ENCODE assay signal across 25 mouse cellular contexts in the genomic region with DNA sequence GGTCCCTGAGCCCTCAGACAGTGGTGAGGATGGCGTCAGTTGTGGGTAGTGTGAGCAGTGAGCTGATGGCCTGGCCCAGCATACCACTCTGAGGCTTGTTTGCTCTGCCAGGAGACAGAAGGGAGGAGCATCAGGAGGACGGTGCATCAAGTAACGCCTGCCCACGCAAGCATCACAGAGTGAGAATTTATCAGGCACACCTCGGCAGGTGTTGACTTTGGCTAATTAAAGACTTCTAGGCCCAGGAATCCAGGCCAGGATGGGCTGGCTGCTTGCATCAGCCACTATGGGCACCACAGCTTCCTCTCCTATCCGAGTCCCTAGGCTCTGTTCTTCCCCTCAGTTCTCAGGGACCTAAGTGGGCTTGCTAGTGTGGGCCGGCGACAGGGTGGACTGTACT. TPM values are rescaled to one million over a fixed set of nuclear protein-coding genes. Genes with fewer than 3 reads are reported as not detected.
"Had no signal": no experiment of that assay in that cellular context is flagged by ENCODE, and none has a peak within 500 bp of the region (broad histone marks: within the 10 kb centered on the region; RNA-seq: fewer than 3 reads in every experiment).

No protein-coding gene starts in this region.

- H3K27ac ChIP-seq: kidney, embryonic 15.5 days; limb, embryonic 10.5 days; limb, embryonic 13.5 days; liver, embryonic 12.5 days; liver, embryonic 15.5 days; midbrain, embryonic 12.5 days; midbrain, embryonic 15.5 days; neural tube, embryonic 13.5 days; stomach, embryonic 15.5 days had no signal

- H3K9me3 ChIP-seq: kidney, embryonic 15.5 days; limb, embryonic 10.5 days; limb, embryonic 13.5 days; liver, embryonic 12.5 days; liver, embryonic 15.5 days; midbrain, embryonic 12.5 days; midbrain, embryonic 15.5 days; neural tube, embryonic 13.5 days; stomach, embryonic 15.5 days had no signal

- H3K4me3 ChIP-seq: kidney, embryonic 15.5 days; limb, embryonic 10.5 days; limb, embryonic 13.5 days; liver, embryonic 12.5 days; liver, embryonic 15.5 days; midbrain, embryonic 12.5 days; midbrain, embryonic 15.5 days; myocyte; neural tube, embryonic 13.5 days; stomach, embryonic 15.5 days had no signal

- H3K4me2 ChIP-seq: kidney, embryonic 15.5 days; limb, embryonic 13.5 days; liver, embryonic 12.5 days; liver, embryonic 15.5 days; midbrain, embryonic 12.5 days; midbrain, embryonic 15.5 days; neural tube, embryonic 13.5 days; stomach, embryonic 15.5 days had no signal

- H3K9ac ChIP-seq: kidney, embryonic 15.5 days; limb, embryonic 13.5 days; liver, embryonic 12.5 days; liver, embryonic 15.5 days; midbrain, embryonic 12.5 days; midbrain, embryonic 15.5 days; neural tube, embryonic 13.5 days; stomach, embryonic 15.5 days had no signal

- DNase-seq: kidney, adult 8-10 months; kidney, postnatal 10 days; kidney, postnatal 36 days; lung, adult 2 months; lung, postnatal 14 days; retina, postnatal 1 day; right cerebral cortex, postnatal 25 days; spleen, adult 18-20 months; thymus, postnatal 25 days had no signal

- ATAC-seq: intestine, postnatal 0 days; liver, embryonic 12.5 days; midbrain, embryonic 15.5 days had no signal

- H3K36me3 ChIP-seq: kidney, embryonic 15.5 days; limb, embryonic 10.5 days; limb, embryonic 13.5 days; liver, embryonic 12.5 days; midbrain, embryonic 12.5 days; midbrain, embryonic 15.5 days; neural tube, embryonic 13.5 days; stomach, embryonic 15.5 days had no signal

RNA-seq across cellular contexts. Expression of a gene that starts 7.0 kb away (rescaled TPM):
- total RNA-seq: megakaryocyte progenitor cell, adult 5-6 weeks; megakaryocyte-erythroid progenitor cell, adult 5-6 weeks; monocyte, adult 5-6 weeks; neutrophil, adult 5-6 weeks had no signal

RNA-seq across cellular contexts. Expression of a gene that starts 17.2 kb away (rescaled TPM):
- total RNA-seq: layer of hippocampus, postnatal 25 days; megakaryocyte progenitor cell, adult 5-6 weeks; megakaryocyte-erythroid progenitor cell, adult 5-6 weeks; monocyte, adult 5-6 weeks; neutrophil, adult 5-6 weeks had no signal
- polyA plus RNA-seq: myocyte had no signal

RNA-seq across cellular contexts. Expression of a gene that starts 47.9 kb away (rescaled TPM):
- total RNA-seq: monocyte, adult 5-6 weeks had no signal

RNA-seq across cellular contexts. Expression of a gene that starts 53.3 kb away (rescaled TPM):
- total RNA-seq: megakaryocyte progenitor cell, adult 5-6 weeks; monocyte, adult 5-6 weeks had no signal
